Mouse (Mus musculus) liver, embryonic 11.5 days (tissue): ENCODE results near the gene Pcyox1. TPM values are rescaled to one million over a fixed set of nuclear protein-coding genes. Genes with fewer than 3 reads are reported as not detected.

Experiments used
- ATAC-seq: fragments of 200-750 bp; cut with Nextera tagmentation; replicated peaks from 2 replicates; pipeline ENCODE4 v1.8.0; 2017; ENCODE audit warnings: moderate number of reproducible peaks, mild to moderate bottlenecking, moderate TSS enrichment, moderate library complexity; ENCODE audit not compliant: low FRiP score
- DNase-seq: peaks from one replicate; pipeline ENCODE4 v3.0.0-alpha.2; 2017; ENCODE audit warnings: low spot score
- H3K27ac ChIP-seq: fragments of 300-500 bp; sonication (generic); 2 replicates; pipeline ENCODE4 v1.5.1; 2014; ENCODE audit warnings: mild to moderate bottlenecking, low read depth, low read length, control low read depth
- H3K27me3 ChIP-seq: fragments of 300-500 bp; sonication (generic); replicated peaks from 2 replicates; pipeline ENCODE4 v1.6.1; 2014; ENCODE audit warnings: low read length, mixed read lengths; ENCODE audit not compliant: control insufficient read depth, insufficient read depth
- H3K36me3 ChIP-seq: fragments of 300-500 bp; sonication (generic); 2 replicates; pipeline ENCODE4 v1.6.1; 2014; ENCODE audit warnings: mild to moderate bottlenecking, low read length, moderate library complexity, mixed read lengths; ENCODE audit not compliant: control insufficient read depth, insufficient read depth
- H3K4me1 ChIP-seq: fragments of 300-500 bp; sonication (generic); replicated peaks from 2 replicates; pipeline ENCODE4 v1.6.1; 2014; ENCODE audit warnings: low read length, mixed read lengths; ENCODE audit not compliant: control insufficient read depth, insufficient read depth
- H3K4me2 ChIP-seq: fragments of 300-500 bp; sonication (generic); 2 replicates; pipeline ENCODE4 v1.6.1; 2014; ENCODE audit warnings: mild to moderate bottlenecking, control low read depth, moderate library complexity
- H3K4me3 ChIP-seq: fragments of 300-500 bp; sonication (generic); 2 replicates; pipeline ENCODE4 v1.5.1; 2014; ENCODE audit warnings: low read depth, low read length, control low read depth
- H3K9ac ChIP-seq: fragments of 300-500 bp; sonication (generic); 2 replicates; pipeline ENCODE4 v1.6.1; 2014; ENCODE audit warnings: low read depth, low read length, control low read depth
- H3K9me3 ChIP-seq: fragments of 300-500 bp; sonication (generic); 2 replicates; pipeline ENCODE4 v1.6.1; 2016; ENCODE audit warnings: low read length, inconsistent platforms, mixed read lengths; ENCODE audit not compliant: control insufficient read depth
- WGBS: fragments of 180-500 bp; shearing (Covaris S2); extraction: QIAGEN DNeasy Blood & Tissue Kit; methylation state at CpG from one replicate; pipeline ENCODE4 v1.1.7; 2014; 5-methylcytosine and 5-hydroxymethylcytosine counted together
- polyA plus RNA-seq: library from polyadenylated mRNA; unstranded; fragments of >200 nt; fragmentation: Nextera tagmentation; extraction: Ambion mirVana; gene quantifications from 2 replicates; pipeline ENCODE4 v1.2.1, GENCODE M21; 2014

Gene Pcyox1
- polyA plus RNA-seq, 1 experiment from 2014 or later, result 57.7 TPM

- H3K9ac ChIP-seq, result no peak overlapping the region
- H3K4me3 ChIP-seq, result no peak overlapping the region
- peaks cover 20% of the 10 kb centered on the region for H3K4me1 ChIP-seq
- H3K27me3 ChIP-seq, result no peaks in the 10 kb centered on the region
- DNase-seq (no peak), ATAC-seq (no peak)
- H3K36me3 ChIP-seq, result peaks cover 25% of the 10 kb centered on the region; the same call in 1 of the 2 replicates
- whole genome bisulfite sequencing, result 88% methylated on average over 17 of the region's 17 CpGs
- no peaks in the 10 kb centered on the region for H3K9me3 ChIP-seq
- H3K4me2 ChIP-seq, result no peak overlapping the region
- no peak overlapping the region for H3K27ac ChIP-seq
Measured at GRCm38 (mm10) chr6:86394078-86394720, 2.8 kb downstream of the Pcyox1 start.

GRCm38 (mm10) chr6:86393187-86393586 is 3.8 kb downstream of the Pcyox1 start:
- Histone ChIP-seq H3K36me3 (peaks cover 30% of the 10 kb centered on the region; the same call in 1 of the 2 replicates), H3K9ac (no peak overlapping the region), H3K4me1 (peaks cover 20% of the 10 kb centered on the region), H3K4me3 (no peak overlapping the region), H3K9me3 (no peaks in the 10 kb centered on the region), H3K27me3 (no peaks in the 10 kb centered on the region), H3K4me2 (no peak overlapping the region), H3K27ac (no peak overlapping the region)
- 95% methylated on average over 1 of the region's 1 CpGs for WGBS
- DNase-seq, result no peak
- ATAC-seq, result no peak

DNA sequence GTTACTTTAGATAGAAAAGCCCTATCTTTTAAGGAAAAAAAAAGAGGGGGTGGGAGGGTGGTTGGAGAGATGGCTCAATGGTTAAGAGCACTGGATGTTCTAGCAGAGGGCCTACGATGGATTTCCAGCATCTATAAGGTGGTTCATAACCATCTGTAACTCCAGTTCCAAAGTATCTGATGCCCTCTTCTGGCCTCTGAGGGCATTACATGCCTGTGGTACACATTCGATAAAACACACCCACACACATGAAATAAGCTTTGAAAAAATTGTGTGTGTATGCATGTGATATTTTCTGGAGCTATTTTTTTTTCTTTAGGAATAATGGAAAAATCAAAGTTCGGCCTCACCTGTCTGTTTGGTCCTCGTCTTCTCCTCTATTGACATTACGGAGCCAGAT is 5.6 kb downstream of the Pcyox1 start:
- no peak overlapping the region for H3K4me2 ChIP-seq
- H3K9me3 ChIP-seq, result no peaks in the 10 kb centered on the region
- no peak overlapping the region for H3K9ac ChIP-seq
- H3K4me1 ChIP-seq, result peaks cover 15% of the 10 kb centered on the region
- ATAC-seq (no peak), DNase-seq (no peak)
- H3K27me3 ChIP-seq, result no peaks in the 10 kb centered on the region
- peaks cover 33% of the 10 kb centered on the region; the same call in 1 of the 2 replicates for H3K36me3 ChIP-seq
- WGBS, result 94% methylated on average over 5 of the region's 5 CpGs
- H3K27ac ChIP-seq, result no peak overlapping the region
- no peak overlapping the region for H3K4me3 ChIP-seq

GRCm38 (mm10) chr6:86388461-86388860 is 8.5 kb downstream of the Pcyox1 start:
- no peak overlapping the region for H3K4me2 ChIP-seq
- no peaks in the 10 kb centered on the region for H3K27me3 ChIP-seq
- peaks cover 33% of the 10 kb centered on the region; the same call in 1 of the 2 replicates for H3K36me3 ChIP-seq
- H3K9me3 ChIP-seq, result no peaks in the 10 kb centered on the region
- no peaks in the 10 kb centered on the region; the same call in 1 of the 2 replicates for H3K4me1 ChIP-seq
- no peak for DNase-seq
- no peak overlapping the region for H3K9ac ChIP-seq
- 81% methylated on average over 18 of the region's 18 CpGs for WGBS
- ATAC-seq, result no peak
- no peak overlapping the region for H3K27ac ChIP-seq
- no peak overlapping the region for H3K4me3 ChIP-seq

GRCm38 (mm10) chr6:86387313-86387712 is 9.6 kb downstream of the Pcyox1 start:
- Histone ChIP-seq H3K4me1 (no peaks in the 10 kb centered on the region; the same call in 1 of the 2 replicates), H3K27ac (no peak overlapping the region), H3K27me3 (no peaks in the 10 kb centered on the region), H3K9ac (no peak overlapping the region), H3K4me3 (no peak overlapping the region), H3K36me3 (peaks cover 32% of the 10 kb centered on the region; the same call in 1 of the 2 replicates), H3K9me3 (no peaks in the 10 kb centered on the region), H3K4me2 (no peak overlapping the region)
- DNase-seq, result no peak
- ATAC-seq, result no peak
- 86% methylated on average over 12 of the region's 12 CpGs for WGBS

DNA sequence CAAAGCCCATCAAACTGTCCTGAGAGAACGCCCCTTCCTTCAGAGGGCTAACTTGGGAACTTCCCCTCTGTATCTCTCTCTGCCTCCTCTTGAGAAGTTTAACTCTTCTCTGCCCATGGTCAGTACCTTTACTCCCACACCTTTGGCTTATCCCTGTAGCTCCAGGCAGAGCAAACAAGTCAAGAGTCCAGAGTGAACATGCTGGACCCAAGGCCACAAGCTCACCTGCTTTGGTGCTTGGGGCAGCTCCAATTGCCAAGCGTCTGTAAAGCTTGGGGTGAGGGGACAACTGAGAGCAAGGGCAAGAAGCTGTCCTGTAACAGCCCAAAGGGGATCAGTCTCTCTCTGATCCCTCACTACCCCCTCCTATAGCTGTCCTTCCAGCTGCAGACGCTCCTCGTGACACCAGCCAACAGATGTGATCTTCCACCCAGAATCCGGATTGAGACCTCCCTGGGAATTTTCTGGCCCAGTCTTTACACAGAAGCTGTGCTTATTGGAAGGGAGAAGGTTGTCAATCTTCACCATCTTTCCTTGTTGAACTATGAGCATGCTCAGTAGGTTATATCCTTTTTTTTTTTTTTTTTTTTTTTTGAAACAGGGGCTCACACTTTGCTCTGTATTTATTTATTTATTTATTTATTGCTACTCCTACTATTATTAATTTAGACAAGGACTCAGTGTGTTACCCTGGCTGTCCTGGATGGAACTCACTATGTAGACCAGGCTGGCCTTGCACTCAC is 11.4 kb downstream of the Pcyox1 start:
- Histone ChIP-seq H3K4me1 (no peaks in the 10 kb centered on the region; the same call in 1 of the 2 replicates), H3K27me3 (no peaks in the 10 kb centered on the region), H3K27ac (peak overlapping the region; percentile 53; the same call in 1 of the 2 replicates), H3K9ac (no peak overlapping the region), H3K9me3 (no peaks in the 10 kb centered on the region), H3K36me3 (peaks cover 16% of the 10 kb centered on the region; the same call in 1 of the 2 replicates), H3K4me2 (no peak overlapping the region), H3K4me3 (no peak overlapping the region)
- DNase-seq (no peak), ATAC-seq (no peak; the same call in 1 of the 2 replicates)
- WGBS, result 78% methylated on average over 5 of the region's 5 CpGs

GRCm38 (mm10) chr6:86384692-86385091 is 12.3 kb downstream of the Pcyox1 start:
- H3K4me2 ChIP-seq, result no peak overlapping the region
- H3K27ac ChIP-seq, result no peak overlapping the region
- no peak for ATAC-seq

DNA sequence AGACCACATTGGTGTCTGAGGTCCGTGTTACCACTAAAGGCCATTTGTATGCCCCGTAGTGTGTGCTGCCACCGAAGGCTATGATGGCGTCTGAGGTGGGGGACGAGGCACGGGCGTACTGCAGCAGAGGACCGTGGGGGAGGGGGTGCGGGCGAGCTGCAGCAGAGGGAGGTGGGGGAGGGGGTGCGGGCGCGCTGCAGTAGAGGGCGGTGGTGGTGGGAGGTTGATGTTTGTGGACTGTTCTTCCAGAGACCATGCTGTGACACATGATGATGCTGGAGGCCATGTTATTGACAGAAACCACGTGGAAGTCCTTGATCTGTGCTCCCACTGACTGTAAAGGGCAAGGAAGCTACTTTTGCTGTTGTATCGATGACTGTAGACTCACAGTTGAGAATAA is 13.6 kb downstream of the Pcyox1 start:
- H3K27me3 ChIP-seq, result no peaks in the 10 kb centered on the region
- no peak overlapping the region for H3K4me2 ChIP-seq
- no peaks in the 10 kb centered on the region; the same call in 1 of the 2 replicates for H3K4me1 ChIP-seq
- H3K9ac ChIP-seq, result no peak overlapping the region
- 42% methylated on average over 15 of the region's 16 CpGs for WGBS
- no peak for DNase-seq
- H3K9me3 ChIP-seq, result no peaks in the 10 kb centered on the region
- H3K36me3 ChIP-seq, result peaks cover 7% of the 10 kb centered on the region; the same call in 1 of the 2 replicates
- no peak overlapping the region for H3K4me3 ChIP-seq
- no peak overlapping the region for H3K27ac ChIP-seq
- no peak for ATAC-seq

More at GRCm38 (mm10) chr6:86384692-86385091, 12.3 kb downstream of the Pcyox1 start:
- 48% methylated on average over 4 of the region's 4 CpGs for WGBS
- no peaks in the 10 kb centered on the region for H3K27me3 ChIP-seq
- no peak overlapping the region for H3K9ac ChIP-seq
- H3K4me1 ChIP-seq, result no peaks in the 10 kb centered on the region; the same call in 1 of the 2 replicates
- no peak overlapping the region for H3K4me3 ChIP-seq
- peaks cover 10% of the 10 kb centered on the region; the same call in 1 of the 2 replicates for H3K36me3 ChIP-seq
- H3K9me3 ChIP-seq, result no peaks in the 10 kb centered on the region
- no peak for DNase-seq
